Mouse (Mus musculus) liver, adult (tissue): Measurements from ENCODE around the gene Olfr701.

Experiments used
- GATA4 ChIP-seq: IDR thresholded peaks from 2 replicates; pipeline ENCODE4 v1.6.1; 2014; ENCODE audit warnings: mild to moderate bottlenecking, low read length; ENCODE audit not compliant: insufficient replicate concordance

Olfr701 gene

DNA sequence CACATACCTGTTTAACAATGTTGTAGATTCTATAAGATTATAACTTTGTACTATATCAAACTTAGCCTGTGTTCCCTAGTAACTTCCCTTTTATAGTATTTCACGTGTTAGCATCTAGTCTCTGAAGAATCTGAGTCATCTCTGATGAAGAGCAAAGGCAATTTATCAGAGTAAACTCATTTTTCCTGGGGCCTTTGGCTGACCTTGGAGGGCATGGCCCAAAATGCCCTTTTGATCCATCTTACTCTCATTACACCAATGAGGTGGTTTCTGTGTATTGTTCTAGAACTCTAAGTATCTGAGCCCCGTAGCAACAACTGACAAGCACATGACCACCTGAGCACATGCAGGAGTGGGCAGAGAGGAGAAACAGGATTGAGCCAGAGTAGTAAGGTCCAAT is at the start of gene Olfr701:
Gene Olfr701 (plus strand): TSS at position 301 of the 400 bp plus-strand sequence.
- no peak for TF ChIP-seq GATA4

DNA sequence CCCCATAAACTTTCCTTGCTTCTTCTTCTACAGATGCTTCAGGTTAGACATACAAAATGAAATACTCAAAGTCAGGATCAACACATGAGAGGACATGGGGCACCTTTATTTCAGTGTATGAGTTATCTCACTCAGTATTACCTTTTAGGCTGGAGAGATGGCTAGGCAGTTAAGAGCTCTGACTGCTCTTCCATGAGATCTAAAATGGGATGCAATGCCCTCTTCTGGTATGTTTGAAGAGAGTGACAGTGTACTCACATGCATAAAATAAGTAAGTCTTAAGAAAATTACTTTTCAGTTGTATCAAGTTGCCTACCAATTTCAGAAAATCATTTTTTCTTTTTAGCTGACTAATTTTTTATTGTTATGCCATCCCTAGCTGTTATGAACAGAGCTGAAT is 25.6 kb upstream of the Olfr701 start:
- TF ChIP-seq GATA4, result no peak

DNA sequence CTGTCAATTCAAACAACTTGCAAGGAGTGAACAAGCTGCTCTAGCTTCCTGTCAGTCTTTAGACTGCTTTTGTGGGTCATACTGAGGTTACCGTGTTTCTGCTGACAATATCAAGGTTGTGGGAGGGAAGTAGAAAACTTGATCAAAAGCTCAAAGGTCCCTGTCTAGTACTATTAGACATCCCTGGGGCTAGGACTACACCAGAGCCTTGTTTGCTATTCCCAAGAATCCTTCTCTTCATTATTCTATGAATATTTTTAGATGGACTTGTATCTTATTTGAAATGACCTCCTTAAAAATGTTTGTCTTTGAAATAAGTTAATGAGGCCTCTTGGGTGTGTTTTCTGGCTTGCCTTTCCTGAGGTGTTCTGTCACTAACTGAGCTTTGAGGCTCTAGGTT is 20.8 kb upstream of the Olfr701 start, which contains the start of gene Olfr699:
Gene Olfr699 (minus strand): TSS at position 101 of the 400 bp plus-strand sequence.
- no peak for TF ChIP-seq GATA4

DNA sequence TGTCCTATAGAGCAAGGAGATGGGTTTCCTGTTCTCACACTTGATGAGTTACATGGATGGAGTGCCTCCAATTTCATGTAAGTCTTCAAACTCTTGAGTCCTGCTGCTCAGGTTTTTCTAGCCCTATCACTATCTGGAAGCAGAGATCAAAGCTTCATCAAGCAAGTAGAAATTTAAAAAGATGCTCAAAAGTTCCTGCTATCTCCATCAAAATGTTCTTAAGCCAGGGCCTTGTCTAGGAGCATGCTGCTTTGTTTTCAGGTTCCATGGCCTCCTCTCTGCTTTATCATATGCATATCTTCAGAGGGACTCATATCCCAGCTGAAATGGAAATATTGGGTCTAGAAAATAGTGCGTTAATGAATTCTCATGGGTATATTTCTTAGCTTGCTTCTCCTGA is 5.2 kb upstream of the Olfr701 start, which contains the start of gene Olfr700:
Gene Olfr700 (minus strand): TSS at position 101 of the 400 bp plus-strand sequence.
- no peak for TF ChIP-seq GATA4

DNA sequence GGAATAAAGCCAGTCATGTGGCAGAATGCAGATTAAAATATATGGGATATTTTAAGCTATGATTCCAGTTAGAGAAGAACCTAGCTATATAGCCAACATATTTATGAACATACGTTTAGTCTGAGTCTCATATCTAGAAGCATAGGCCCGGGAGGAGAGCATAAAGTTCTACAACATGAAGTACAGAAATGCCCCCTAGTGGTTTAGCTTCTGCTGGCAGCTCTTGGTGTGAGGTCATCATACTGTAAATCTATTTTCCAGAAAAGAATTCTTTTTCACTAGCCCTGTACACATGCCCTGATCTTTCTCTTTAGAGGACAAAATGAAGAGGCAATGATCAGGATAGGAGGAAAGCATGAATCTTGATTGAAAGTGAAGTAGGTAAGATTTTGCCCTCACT is 1.8 kb downstream of the Olfr701 start:
- TF ChIP-seq GATA4, result no peak

DNA sequence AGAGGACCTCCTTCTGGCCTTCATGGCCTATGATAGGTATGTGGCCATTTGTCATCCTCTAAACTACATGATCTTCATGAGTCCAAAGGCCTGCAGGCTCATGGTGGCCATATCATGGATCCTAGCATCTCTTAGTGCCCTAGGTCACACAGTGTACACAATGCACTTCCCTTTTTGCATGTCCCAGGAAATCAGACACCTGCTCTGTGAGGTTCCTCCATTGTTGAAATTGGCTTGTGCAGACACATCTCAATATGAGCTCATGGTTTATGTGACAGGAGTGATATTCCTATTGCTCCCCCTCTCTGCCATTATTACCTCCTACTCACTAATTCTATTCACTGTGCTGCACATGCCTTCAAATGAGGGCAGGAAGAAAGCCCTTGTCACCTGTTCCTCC is 4.5 kb downstream of the Olfr701 start:
- TF ChIP-seq GATA4, result no peak

DNA sequence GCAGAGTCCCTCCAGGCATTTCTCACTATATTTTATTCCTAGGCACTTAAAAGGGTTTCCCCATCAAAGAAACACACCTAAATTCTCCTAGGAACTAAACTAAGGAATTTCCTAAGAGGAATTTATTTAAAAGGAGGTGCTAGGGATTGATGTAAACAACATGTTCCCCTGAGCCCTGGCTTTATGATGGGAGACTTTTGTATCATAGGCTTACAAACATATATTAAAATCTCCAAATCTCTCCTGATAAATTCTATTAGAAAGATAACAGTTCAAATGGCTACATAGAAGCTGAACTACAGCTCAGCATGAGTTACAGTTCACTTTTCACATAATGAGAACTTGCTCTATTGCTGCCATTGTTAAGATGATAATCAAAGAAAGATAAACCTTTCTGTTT is 19.9 kb downstream of the Olfr701 start, which contains the start of gene Olfr702:
Gene Olfr702 (minus strand): TSS at position 101 of the 400 bp plus-strand sequence.
- no peak for TF ChIP-seq GATA4

DNA sequence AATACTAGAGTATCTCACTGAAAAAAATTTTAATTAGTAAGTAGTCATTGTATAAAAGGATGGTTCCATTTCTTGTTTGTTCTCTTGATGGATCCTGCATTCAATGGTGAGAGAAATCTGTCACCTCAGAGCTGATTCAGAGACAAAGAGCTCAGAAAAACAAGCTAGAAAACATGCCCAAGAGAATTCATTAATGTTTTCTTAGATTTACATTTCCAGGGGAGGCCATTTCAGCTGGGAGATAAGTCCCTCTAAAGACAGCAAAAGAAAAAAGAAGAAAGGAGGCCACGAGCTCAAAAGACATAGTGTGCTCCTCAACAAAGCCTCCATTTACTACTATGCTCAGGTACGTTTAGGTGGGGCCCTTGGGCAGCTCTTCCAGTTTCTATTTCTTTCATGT is 29.1 kb downstream of the Olfr701 start, which contains the start of gene Olfr703:
Gene Olfr703 (plus strand): TSS at position 301 of the 400 bp plus-strand sequence.
- no peak for TF ChIP-seq GATA4

DNA sequence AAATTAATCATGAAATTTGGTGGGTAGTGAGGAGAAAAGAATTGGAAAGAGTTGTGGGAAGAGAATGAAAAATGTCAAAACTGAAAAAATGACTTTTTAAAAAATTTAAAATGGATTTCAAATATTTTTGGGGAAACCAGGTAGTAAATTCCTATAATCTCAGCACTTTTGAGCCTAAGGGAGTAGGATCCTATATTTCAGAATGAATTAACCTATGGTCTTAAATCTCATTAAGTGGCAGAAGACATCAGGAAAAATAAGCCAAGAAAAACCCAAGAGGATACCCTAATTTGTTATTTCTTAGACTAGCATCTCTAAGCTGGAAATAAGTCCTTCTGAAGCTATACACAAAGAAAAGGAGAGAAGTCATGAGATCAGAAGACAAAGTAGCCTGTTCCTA is 49.0 kb downstream of the Olfr701 start, which contains the start of gene Olfr704:
Gene Olfr704 (plus strand): TSS at position 301 of the 400 bp plus-strand sequence.
- TF ChIP-seq GATA4, result no peak
